Mouse (Mus musculus) fibroblast of lung, adult 2 months (primary cell): ENCODE results near the gene Zfyve28.

Experiments
- DNase-seq: peaks from one replicate; pipeline ENCODE4 v3.0.0-alpha.2; 2011; ENCODE audit warnings: low read depth

Zfyve28 gene

GRCm38 (mm10) chr5:34204911-34205310 is 83.3 kb downstream of the Zfyve28 start:
- no peak for DNase-seq

- no peak for DNase-seq
Observed at GRCm38 (mm10) chr5:34202006-34202405, 86.2 kb downstream of the Zfyve28 start.

GRCm38 (mm10) chr5:34201396-34201795 is 86.9 kb downstream of the Zfyve28 start:
- DNase-seq: peak; percentile 26

GRCm38 (mm10) chr5:34198615-34199014 is 89.6 kb downstream of the Zfyve28 start:
- no peak for DNase-seq

- no peak for DNase-seq
Observed at GRCm38 (mm10) chr5:34197243-34197642, 91.0 kb downstream of the Zfyve28 start.

GRCm38 (mm10) chr5:34196423-34196822 is 91.8 kb downstream of the Zfyve28 start:
- DNase-seq: no peak

GRCm38 (mm10) chr5:34195786-34196185 is 92.5 kb downstream of the Zfyve28 start:
- no peak for DNase-seq

GRCm38 (mm10) chr5:34194975-34195662 is 93.1 kb downstream of the Zfyve28 start:
- DNase-seq: no peak

GRCm38 (mm10) chr5:34194426-34194825 is 93.8 kb downstream of the Zfyve28 start:
- no peak for DNase-seq

GRCm38 (mm10) chr5:34191843-34192242 is 96.4 kb downstream of the Zfyve28 start:
- no peak for DNase-seq

- peak; percentile 72 for DNase-seq
Observed at GRCm38 (mm10) chr5:34191021-34191420, 97.2 kb downstream of the Zfyve28 start.

- no peak for DNase-seq
Observed at GRCm38 (mm10) chr5:34189521-34189920, 98.7 kb downstream of the Zfyve28 start.

- no peak for DNase-seq
Observed at GRCm38 (mm10) chr5:34188856-34189255, 99.4 kb downstream of the Zfyve28 start.

- peak; percentile 100 for DNase-seq
Observed at GRCm38 (mm10) chr5:34187601-34188316, 100.5 kb downstream of the Zfyve28 start, which contains the start of gene Mxd4. Mxd4 (minus strand) TSS chr5:34187720.

GRCm38 (mm10) chr5:34186961-34187391 is 101.3 kb downstream of the Zfyve28 start:
- DNase-seq: no peak

- DNase-seq: no peak
Observed at GRCm38 (mm10) chr5:34186391-34186790, 101.9 kb downstream of the Zfyve28 start.

GRCm38 (mm10) chr5:34185791-34186190 is 102.5 kb downstream of the Zfyve28 start:
- no peak for DNase-seq

GRCm38 (mm10) chr5:34185051-34185580 is 103.1 kb downstream of the Zfyve28 start:
- DNase-seq: no peak

GRCm38 (mm10) chr5:34183976-34184375 is 104.3 kb downstream of the Zfyve28 start:
- no peak for DNase-seq

- no peak for DNase-seq
Observed at GRCm38 (mm10) chr5:34183156-34183880, 104.9 kb downstream of the Zfyve28 start.

GRCm38 (mm10) chr5:34182486-34182885 is 105.8 kb downstream of the Zfyve28 start:
- no peak for DNase-seq

GRCm38 (mm10) chr5:34177821-34178220 is 110.4 kb downstream of the Zfyve28 start:
- no peak for DNase-seq
